ENCODE assay signal across 7 mouse cellular contexts in genomic region chr11:103132576-103133455, GRCm38 (mm10). TPM values are rescaled to one million over a fixed set of nuclear protein-coding genes. Genes with fewer than 3 reads are reported as not detected.
A peak's percentile ranks its signal among the peaks of the same experiment; 100 is the strongest.
DNase-seq lines count a peak whose midpoint lies in the region; ATAC-seq lines count a peak whose summit lies in the region.

No protein-coding gene starts in this region.

- H3K9ac ChIP-seq in intestine, embryonic 16.5 days (ENCODE audit: low read depth, low read length): peak overlapping the region; percentile 100
- peak overlapping the region; percentile 100 for H3K9ac ChIP-seq in midbrain, embryonic 11.5 days (ENCODE audit: low read length)

- peak; percentile 92 for ATAC-seq in intestine, embryonic 16.5 days
- ATAC-seq in midbrain, embryonic 11.5 days (ENCODE audit: low FRiP score): peak; percentile 91

- H3K4me3 ChIP-seq in intestine, embryonic 16.5 days (ENCODE audit: low read length): peak overlapping the region; percentile 86
- H3K4me3 ChIP-seq in midbrain, embryonic 11.5 days (ENCODE audit: low read depth, low read length): peak overlapping the region; percentile 97

- DNase-seq in adrenal gland, adult 8-10 months: peak; percentile 99
- peak; percentile 99 for DNase-seq in embryo, embryonic 9.5 days (ENCODE audit: extremely low spot score)
- DNase-seq in gastrocnemius, postnatal 4 days (ENCODE audit: low spot score in 2 of 2): peak; percentile 99 to 100
- peak; percentile 99 to 100 for DNase-seq in left cerebral cortex, postnatal 36 days (ENCODE audit: low spot score in 2 of 2)
- peak; percentile 100 for DNase-seq in midbrain, embryonic 11.5 days (ENCODE audit: low spot score, missing footprints)
- DNase-seq in skeletal muscle tissue, adult 2 months (ENCODE audit: low read depth, low spot score): peak; percentile 100

- H3K4me2 ChIP-seq in intestine, embryonic 16.5 days (ENCODE audit: low read depth, low read length): peak overlapping the region; percentile 66
- H3K4me2 ChIP-seq in midbrain, embryonic 11.5 days: peak overlapping the region; percentile 83

- intact Hi-C loops in left cerebral cortex, postnatal 36 days (cut with DNase I): loop anchor here (1.0 kb wide), 1 partner anchor 17 kb away; the partner anchor contains the start of gene Hexim1

- no peaks in the 10 kb centered on the region for H3K9me3 ChIP-seq in intestine, embryonic 16.5 days (ENCODE audit: control insufficient read depth, low read length)
- no peaks in the 10 kb centered on the region for H3K9me3 ChIP-seq in midbrain, embryonic 11.5 days (ENCODE audit: control insufficient read depth, low read length)

- WGBS in intestine, embryonic 16.5 days: under 1% methylated on average over 58 of the region's 58 CpGs
- WGBS in midbrain, embryonic 11.5 days: under 1% methylated on average over 56 of the region's 58 CpGs

- H3K27ac ChIP-seq in intestine, embryonic 16.5 days (ENCODE audit: low read length): peak overlapping the region; percentile 97
- peak overlapping the region; percentile 91 for H3K27ac ChIP-seq in midbrain, embryonic 11.5 days (ENCODE audit: low read depth, low read length)

- no peaks in the 10 kb centered on the region for H3K36me3 ChIP-seq in intestine, embryonic 16.5 days (ENCODE audit: control insufficient read depth, insufficient read depth, low read length)
- H3K36me3 ChIP-seq in midbrain, embryonic 11.5 days (ENCODE audit: control insufficient read depth, insufficient read depth, low read length): no peaks in the 10 kb centered on the region

- H3K4me1 ChIP-seq in intestine, embryonic 16.5 days (ENCODE audit: control insufficient read depth, insufficient read depth, low read length): peaks cover 24% of the 10 kb centered on the region
- H3K4me1 ChIP-seq in midbrain, embryonic 11.5 days (ENCODE audit: control insufficient read depth, insufficient read depth, low read length): peaks cover 20% of the 10 kb centered on the region

- H3K27me3 ChIP-seq in intestine, embryonic 16.5 days (replicated peaks; ENCODE audit: control insufficient read depth, insufficient read depth, low read length): no peaks in the 10 kb centered on the region
- H3K27me3 ChIP-seq in midbrain, embryonic 11.5 days (ENCODE audit: control insufficient read depth, insufficient read depth, low read length): no peaks in the 10 kb centered on the region

RNA-seq across cellular contexts. Expression of gene Hexim2, which starts 0.6 kb away (rescaled TPM):
- total RNA-seq in adrenal gland, adult 8-10 months (2022): 1 to 10 TPM; 6.1 to 9.3 (median 8.6) TPM
- 1 to 10 TPM; 6.3 to 7.0 TPM for total RNA-seq in gastrocnemius, postnatal 4 days (2021)
- 5.8 TPM in 2 replicates for polyA plus RNA-seq in intestine, embryonic 16.5 days (2015; fragmentation: Nextera tagmentation; extraction: Ambion mirVana)
- 10 to 100 TPM; 13.2 to 16.6 TPM for total RNA-seq in left cerebral cortex, postnatal 36 days (2021)
- polyA plus RNA-seq in midbrain, embryonic 11.5 days (2014; fragmentation: Nextera tagmentation; extraction: Ambion mirVana): 5.0 and 6.3 TPM in 2 replicates

RNA-seq across cellular contexts. Expression of gene Hexim1, which starts 16.8 kb away (rescaled TPM):
- 10 to 100 TPM; 75.2 to 90.2 (median 86.0) TPM for total RNA-seq in adrenal gland, adult 8-10 months (2022)
- total RNA-seq in gastrocnemius, postnatal 4 days (2021): 10 to 100 TPM; 26.9 to 29.6 TPM
- polyA plus RNA-seq in intestine, embryonic 16.5 days (2015; fragmentation: Nextera tagmentation; extraction: Ambion mirVana): 4.2 and 4.6 TPM in 2 replicates
- total RNA-seq in left cerebral cortex, postnatal 36 days (2021): 10 to 100 TPM; 42.8 to 51.6 TPM
- polyA plus RNA-seq in midbrain, embryonic 11.5 days (2014; fragmentation: Nextera tagmentation; extraction: Ambion mirVana): 4.6 and 5.2 TPM in 2 replicates

RNA-seq across cellular contexts. Expression of gene Acbd4, which starts 31.3 kb away (rescaled TPM):
- 100 to 1,000 TPM; 114 to 181 (median 146) TPM for total RNA-seq in adrenal gland, adult 8-10 months (2022)
- total RNA-seq in gastrocnemius, postnatal 4 days (2021): 10 to 100 TPM; 45.0 to 53.0 TPM
- 30.4 and 32.5 TPM in 2 replicates for polyA plus RNA-seq in intestine, embryonic 16.5 days (2015; fragmentation: Nextera tagmentation; extraction: Ambion mirVana)
- 10 to 100 TPM; 72.3 to 80.3 TPM for total RNA-seq in left cerebral cortex, postnatal 36 days (2021)
- polyA plus RNA-seq in midbrain, embryonic 11.5 days (2014; fragmentation: Nextera tagmentation; extraction: Ambion mirVana): 8.2 and 10.5 TPM in 2 replicates

RNA-seq across cellular contexts. Expression of gene Plcd3, which starts 31.4 kb away (rescaled TPM):
- 10 to 100 TPM; 10.0 to 18.9 (median 13.6) TPM for total RNA-seq in adrenal gland, adult 8-10 months (2022)
- 10 to 100 TPM in 1 of 2 experiments, 1 to 10 TPM in 1; 9.3 to 12.4 TPM for total RNA-seq in gastrocnemius, postnatal 4 days (2021)
- polyA plus RNA-seq in intestine, embryonic 16.5 days (2015; fragmentation: Nextera tagmentation; extraction: Ambion mirVana): 2.1 and 2.3 TPM in 2 replicates
- total RNA-seq in left cerebral cortex, postnatal 36 days (2021): 10 to 100 TPM; 16.1 to 19.3 TPM
- polyA plus RNA-seq in midbrain, embryonic 11.5 days (2014; fragmentation: Nextera tagmentation; extraction: Ambion mirVana): 0.63 and 0.86 TPM in 2 replicates

RNA-seq across cellular contexts. Expression of gene Fmnl1, which starts 38.1 kb away (rescaled TPM):
- 10 to 100 TPM; 29.3 to 40.6 (median 30.6) TPM for total RNA-seq in adrenal gland, adult 8-10 months (2022)
- total RNA-seq in gastrocnemius, postnatal 4 days (2021): 1 to 10 TPM; 8.1 to 8.2 TPM
- 2.2 and 2.3 TPM in 2 replicates for polyA plus RNA-seq in intestine, embryonic 16.5 days (2015; fragmentation: Nextera tagmentation; extraction: Ambion mirVana)
- 100 to 1,000 TPM; 129 to 172 TPM for total RNA-seq in left cerebral cortex, postnatal 36 days (2021)
- polyA plus RNA-seq in midbrain, embryonic 11.5 days (2014; fragmentation: Nextera tagmentation; extraction: Ambion mirVana): 0.65 and 0.87 TPM in 2 replicates

Comparison
In these comparisons a context has a peak if more than half of its experiments do, and no peak if none do; other contexts are left out.
1. Peak in every context shown above with its lines: DNase-seq, ATAC-seq, H3K4me3 ChIP-seq and H3K27ac ChIP-seq.